Mouse (Mus musculus) lung, adult 2 months (tissue): ENCODE data around the gene Fn3k. TPM values are rescaled to one million over a fixed set of nuclear protein-coding genes. Genes with fewer than 3 reads are reported as not detected.

Experiments used
- DNase-seq: peaks from one replicate; pipeline ENCODE4 v3.0.0; 2022
- H3K4me1 ChIP-seq: fragments of 200-500 bp; 2 replicates; pipeline ENCODE4 v1.6.1; 2011; ENCODE audit warnings: low read length; ENCODE audit not compliant: control insufficient read depth, insufficient read depth
- H3K4me3 ChIP-seq: fragments of 200-500 bp; replicated peaks from 2 replicates; pipeline ENCODE3; 2011; ENCODE audit warnings: low read depth, mild to moderate bottlenecking, control low read depth, low read length; ENCODE audit errors: extremely low read depth
- CTCF ChIP-seq: fragments of 200-500 bp; IDR thresholded peaks from 2 replicates; pipeline ENCODE4 v1.5.1; 2011; ENCODE audit warnings: mild to moderate bottlenecking, low read length, control low read depth; ENCODE audit not compliant: insufficient read depth
- POLR2A ChIP-seq: fragments of 200-500 bp; IDR thresholded peaks from 2 replicates; pipeline ENCODE4 v1.6.1; 2011; ENCODE audit warnings: low read depth, mild to moderate bottlenecking, control low read depth, low read length, borderline replicate concordance; ENCODE audit errors: extremely low read depth
- WGBS: fragments of 180-500 bp; shearing (Covaris S2); methylation state at CpG from one replicate; pipeline ENCODE4 v1.1.7; 2018; 5-methylcytosine and 5-hydroxymethylcytosine counted together
- polyA plus RNA-seq: library from polyadenylated mRNA; depleted of rRNA; stranded (reverse); fragments of >200 nt; gene quantifications from 2 replicates; pipeline ENCODE4 v1.2.3, GENCODE M21; 2012; rRNA removed

Fn3k gene
- polyA plus RNA-seq, 1 experiment = 3.3 TPM

DNA sequence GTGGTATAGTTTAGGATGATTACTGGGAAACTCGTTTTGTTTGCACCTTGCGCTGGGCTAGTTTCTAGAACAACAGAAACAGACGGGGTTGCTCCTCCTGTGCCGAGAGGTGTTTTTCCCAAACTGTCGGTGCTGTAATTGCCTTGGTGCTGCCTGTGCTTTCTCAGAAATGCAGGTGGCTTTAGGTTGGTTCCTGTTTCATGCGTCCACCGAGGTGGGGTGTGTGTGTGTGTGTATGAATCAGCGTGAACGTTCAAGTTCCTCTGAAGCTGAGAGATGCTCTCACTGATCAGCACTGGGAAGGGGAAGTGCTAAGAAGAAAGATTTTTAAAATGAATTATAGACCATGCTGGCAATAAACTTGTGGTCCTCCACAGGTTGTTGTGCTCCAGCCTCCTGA is 51.2 kb downstream of the Fn3k start:
- WGBS = 67% methylated on average over 9 of the region's 9 CpGs
- no peaks in the 10 kb centered on the region for H3K4me1 ChIP-seq
- TF ChIP-seq CTCF (no peak), POLR2A (no peak)
- DNase-seq = no peak
- no peak overlapping the region for H3K4me3 ChIP-seq

DNA sequence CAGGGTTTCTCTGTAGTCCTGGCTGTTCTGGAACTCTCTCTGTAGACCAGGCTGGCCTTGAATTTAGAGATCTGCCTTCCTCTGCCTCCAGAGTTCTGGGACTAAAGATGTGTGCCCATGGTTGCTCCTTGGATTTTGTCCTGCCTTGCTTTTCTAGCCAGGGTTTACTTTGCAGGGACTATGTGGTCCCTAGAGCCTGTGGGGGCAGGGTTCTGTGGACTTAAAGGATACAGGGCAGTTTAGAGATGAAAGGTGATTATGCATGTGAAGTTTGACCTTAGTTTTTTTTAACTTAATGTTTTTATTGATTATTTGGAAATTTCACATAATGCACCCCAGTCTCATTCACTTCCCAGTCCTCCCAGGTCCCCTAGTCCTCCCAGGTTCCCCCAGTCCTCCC is 55.9 kb downstream of the Fn3k start:
- no peak for DNase-seq
- Histone ChIP-seq H3K4me3 (no peak overlapping the region), H3K4me1 (no peaks in the 10 kb centered on the region)
- TF ChIP-seq CTCF = no peak
- TF ChIP-seq POLR2A = no peak

Other genes with a start within 250 kb of the Fn3k start
- gene Hexdc, start 230.5 kb upstream of the Fn3k start, polyA plus RNA-seq = 13.4 and 13.9 TPM in 2 replicates
- gene Ogfod3, start 230.2 kb upstream of the Fn3k start, polyA plus RNA-seq = 11.5 and 14.1 TPM in 2 replicates
- gene Cybc1, start 205.6 kb upstream of the Fn3k start, polyA plus RNA-seq = 23.7 and 25.3 TPM in 2 replicates
- 16.6 and 21.5 TPM in 2 replicates for gene Narf, start 197.7 kb upstream of the Fn3k start, polyA plus RNA-seq
- 30.3 and 34.2 TPM in 2 replicates for gene Foxk2, start 174.9 kb upstream of the Fn3k start, polyA plus RNA-seq
- gene Wdr45b, start 80.5 kb upstream of the Fn3k start, polyA plus RNA-seq = 41.5 and 45.3 TPM in 2 replicates
- gene Rab40b, start 46.7 kb upstream of the Fn3k start, polyA plus RNA-seq = 2.4 and 2.7 TPM in 2 replicates
- gene Fn3krp, start 13.5 kb upstream of the Fn3k start, polyA plus RNA-seq = 6.1 and 9.0 TPM in 2 replicates
- gene Tbcd, start 17.0 kb downstream of the Fn3k start, polyA plus RNA-seq = 39.0 and 51.3 TPM in 2 replicates
- gene Zfp750, start 84.4 kb downstream of the Fn3k start, polyA plus RNA-seq = 1.3 and 5.6 TPM in 2 replicates
- gene B3gntl1, start 238.2 kb downstream of the Fn3k start, polyA plus RNA-seq = 5.5 and 8.0 TPM in 2 replicates